Mouse (Mus musculus): ENCODE results near the gene Tex11.
"Not testable (repeated sequence)": the region's sequence is repeated elsewhere in the genome, so short reads cannot be mapped to it uniquely, and the experiment has no call there.

The Tex11 gene

GRCm38 (mm10) chrX:101059541-101059940 lies at the start of gene Tex11:
Gene Tex11, minus strand, starts transcription at chrX:101059667.
- no peak for DNase-seq

DNA sequence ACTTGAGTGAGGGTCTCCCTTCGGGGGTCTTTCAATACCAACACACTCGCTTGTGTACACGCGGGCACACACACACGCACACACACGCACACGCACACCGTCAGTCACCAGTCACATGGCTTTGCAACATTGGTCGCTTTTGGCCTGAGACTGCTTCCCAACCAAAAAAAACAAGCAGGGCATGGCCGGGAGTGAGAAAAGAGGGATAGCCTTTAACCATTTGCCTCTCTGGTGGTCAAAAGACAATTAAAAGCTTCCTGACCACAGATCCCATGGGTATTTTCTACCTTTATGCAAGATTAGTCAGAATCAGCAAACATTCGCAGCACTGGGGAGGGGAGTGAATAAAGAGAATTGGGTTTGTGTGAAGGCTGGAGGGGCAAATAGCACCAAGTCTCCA lies 26.5 kb upstream of the Tex11 start, which contains the start of gene Slc7a3:
TSS of gene Slc7a3 (minus strand) at position 101 of the 400 bp plus-strand sequence.
- no peak for DNase-seq

GRCm38 (mm10) chrX:101085211-101085610 lies 25.7 kb upstream of the Tex11 start:
- DNase-seq = not testable (repeated sequence)

DNA sequence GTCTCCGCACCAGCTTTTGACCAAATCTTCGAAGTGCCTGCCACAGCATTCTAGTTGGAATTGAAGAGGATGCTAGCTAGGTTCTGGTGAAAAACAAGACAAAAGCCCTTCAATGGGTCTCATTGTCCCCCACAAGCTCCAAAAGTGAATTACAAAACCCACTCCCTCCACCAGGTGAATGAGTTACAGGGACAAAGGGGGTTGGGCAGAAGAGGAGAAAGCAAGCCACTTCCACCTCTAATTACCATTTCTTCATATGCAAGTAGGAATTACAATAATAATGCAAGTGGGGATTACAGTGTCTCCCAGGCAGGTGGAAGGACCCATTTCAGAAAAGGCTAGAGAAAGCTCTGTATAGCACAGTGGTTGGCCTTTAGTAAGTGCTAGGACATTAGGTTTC lies 24.7 kb upstream of the Tex11 start:
- no peak for DNase-seq

DNA sequence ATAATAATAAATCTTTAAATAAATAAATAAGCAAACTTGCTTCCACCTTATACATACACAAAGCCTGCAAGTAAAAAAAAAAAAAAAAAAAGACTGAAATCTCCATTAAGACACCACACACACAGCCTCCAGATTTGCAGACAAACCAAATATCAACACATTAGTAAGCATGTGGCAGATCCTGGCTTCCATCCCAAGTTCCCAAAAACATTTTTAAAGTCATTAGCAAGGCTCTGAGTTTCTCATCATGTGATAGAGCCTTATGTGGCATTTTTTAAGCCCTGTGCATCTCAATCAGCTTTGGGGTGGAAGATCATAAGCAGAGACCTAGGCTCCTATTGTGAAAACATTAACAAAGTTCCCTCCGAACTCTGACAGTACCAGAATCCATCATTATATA lies 5.8 kb upstream of the Tex11 start:
- no peak for DNase-seq

GRCm38 (mm10) chrX:101063503-101063902 lies 4.0 kb upstream of the Tex11 start:
- no peak for DNase-seq

DNA sequence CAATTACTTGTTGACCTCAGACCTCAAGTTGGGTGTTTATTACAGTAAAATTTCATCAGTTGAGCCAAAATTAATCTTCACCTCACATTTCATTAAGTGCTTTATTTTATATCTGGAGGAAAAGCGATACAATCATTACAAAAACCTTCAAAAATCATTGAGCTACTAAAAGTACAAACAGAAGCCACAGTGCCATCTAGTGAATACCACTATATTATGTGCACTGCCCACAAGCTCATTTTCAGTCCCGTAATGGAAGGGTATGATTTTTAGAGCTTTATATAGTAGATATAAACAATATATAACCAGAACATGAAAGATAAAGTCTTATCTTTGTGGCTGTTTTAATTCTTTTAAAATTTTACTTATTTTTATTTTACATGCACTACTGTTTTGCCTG lies 115.8 kb downstream of the Tex11 start:
- DNase-seq = peak; percentile 19

GRCm38 (mm10) chrX:100839211-100839610 lies 220.3 kb downstream of the Tex11 start:
- no peak for DNase-seq

GRCm38 (mm10) chrX:100832806-100833205 lies 226.7 kb downstream of the Tex11 start:
- DNase-seq = no peak

DNA sequence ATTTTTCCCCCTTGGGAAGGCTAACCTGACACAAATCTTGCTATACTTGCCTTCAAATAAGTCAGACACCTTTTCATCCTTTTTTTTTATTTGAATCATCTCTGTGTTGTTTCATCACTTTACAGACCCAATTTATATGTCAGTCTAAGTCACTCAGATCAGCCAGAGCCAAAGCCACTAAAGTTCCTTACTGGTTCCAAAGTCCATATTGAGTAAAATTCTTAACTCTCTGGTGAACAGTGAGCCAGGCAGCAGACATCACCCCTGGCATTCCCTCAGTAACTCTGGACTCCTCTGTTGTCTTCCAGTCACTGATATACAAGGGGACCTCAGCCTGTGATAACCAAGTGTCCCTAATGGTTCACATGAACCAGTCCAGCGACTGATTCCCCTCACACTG lies 233.9 kb downstream of the Tex11 start:
- DNase-seq = no peak

- no peak for DNase-seq
These were observed 238.3 kb downstream of the Tex11 start for GRCm38 (mm10) chrX:100821149-100821548.

GRCm38 (mm10) chrX:100818681-100819080 lies 240.8 kb downstream of the Tex11 start:
- DNase-seq = no peak

DNA sequence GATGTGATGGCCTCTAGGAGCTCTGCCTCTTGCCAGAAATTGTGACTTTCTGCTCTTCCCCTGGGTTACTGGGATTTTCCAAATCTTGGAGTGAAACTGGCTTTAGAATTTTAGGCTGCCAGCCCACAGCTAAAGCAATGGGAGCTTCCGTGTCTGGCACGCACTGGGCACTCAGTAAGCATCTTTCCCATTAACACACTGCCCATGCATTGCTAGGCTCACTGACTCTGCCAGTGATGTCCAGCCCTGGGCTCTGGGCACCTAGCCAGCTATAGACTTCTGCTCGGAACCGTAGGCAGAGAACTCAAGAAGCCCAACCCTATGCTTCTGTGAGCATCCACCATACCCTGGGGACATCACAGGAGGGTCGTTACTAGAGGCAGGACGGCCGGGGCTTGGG lies 243.7 kb downstream of the Tex11 start:
- no peak for DNase-seq

- DNase-seq = no peak
These were observed 245.3 kb downstream of the Tex11 start for GRCm38 (mm10) chrX:100814139-100814538.

GRCm38 (mm10) chrX:100811129-100811528 lies 248.3 kb downstream of the Tex11 start:
- no peak for DNase-seq

DNA sequence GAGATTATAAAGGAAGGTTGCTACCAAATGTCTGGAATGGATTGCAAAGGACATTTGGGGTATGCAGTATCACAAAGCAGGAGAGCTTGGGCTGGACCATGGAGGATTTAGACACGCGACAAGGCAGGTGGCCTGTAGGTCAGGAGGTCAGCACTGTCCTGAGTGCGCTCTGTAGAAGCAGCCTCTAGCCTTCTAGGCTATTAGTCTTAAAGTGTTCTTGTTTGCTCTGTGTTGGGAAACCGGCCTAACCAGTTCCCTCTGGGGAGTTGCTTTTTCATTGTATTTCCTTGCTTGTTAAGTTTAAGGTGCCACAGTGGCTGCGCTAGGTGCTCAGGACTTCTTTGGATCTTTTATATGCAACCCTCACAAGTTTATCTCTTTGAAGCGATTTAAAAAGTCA lies 257.4 kb downstream of the Tex11 start:
- DNase-seq = peak; percentile 46

- DNase-seq = no peak
These were observed 258.8 kb downstream of the Tex11 start for GRCm38 (mm10) chrX:100800643-100801042.

DNA sequence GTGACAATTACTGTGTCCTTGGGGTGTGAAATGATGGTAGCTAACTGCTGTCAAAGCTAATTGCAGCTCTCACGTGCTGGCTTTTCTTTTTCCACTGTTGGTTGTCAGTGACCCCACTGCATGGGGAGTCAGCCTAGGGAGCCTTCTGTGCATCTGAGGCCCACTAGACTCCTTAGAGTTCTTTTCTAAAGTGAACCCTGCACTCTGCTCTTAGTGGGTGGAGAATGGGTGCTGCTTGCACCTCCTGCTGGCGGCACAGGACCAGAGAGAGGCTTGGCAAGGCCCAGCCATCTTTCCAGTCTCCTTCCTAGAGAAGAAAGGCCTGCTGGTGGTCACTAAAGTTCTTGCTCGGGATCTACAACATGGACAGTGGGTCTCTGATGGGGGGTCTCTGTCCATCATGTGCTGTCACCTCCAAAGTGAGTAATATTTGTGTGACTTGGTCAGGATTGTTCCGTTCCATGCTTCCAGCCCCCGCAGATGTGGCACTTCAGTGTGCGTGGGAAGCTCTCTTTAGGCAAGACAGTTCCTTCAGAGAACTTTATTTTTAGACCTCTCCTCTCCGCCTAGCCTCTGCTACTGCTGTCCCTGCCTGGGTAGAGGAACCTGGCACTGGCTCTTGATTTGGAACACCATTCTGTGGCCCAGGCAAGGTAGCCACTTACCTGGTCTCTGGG lies 261.5 kb downstream of the Tex11 start:
- no peak for DNase-seq

DNA sequence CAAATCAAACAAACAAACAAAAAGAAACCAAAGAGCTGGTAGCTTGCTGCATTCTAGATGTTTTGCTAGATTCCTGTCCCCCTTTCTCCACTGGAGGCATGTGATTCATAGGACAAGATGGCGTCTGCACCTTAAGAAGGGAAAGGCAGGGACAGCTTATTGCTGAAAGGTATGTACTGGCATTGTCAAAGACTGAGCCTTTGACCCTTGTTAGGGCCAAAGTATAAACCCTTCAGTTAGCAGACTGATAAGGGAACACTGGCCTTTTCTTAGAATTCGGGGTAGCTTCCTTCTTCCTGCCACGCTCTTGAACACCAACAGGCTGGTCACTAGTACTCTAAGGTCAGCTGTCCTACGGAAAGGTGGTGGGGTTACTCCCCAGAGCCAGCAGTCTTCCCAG lies 262.1 kb downstream of the Tex11 start:
- no peak for DNase-seq

DNA sequence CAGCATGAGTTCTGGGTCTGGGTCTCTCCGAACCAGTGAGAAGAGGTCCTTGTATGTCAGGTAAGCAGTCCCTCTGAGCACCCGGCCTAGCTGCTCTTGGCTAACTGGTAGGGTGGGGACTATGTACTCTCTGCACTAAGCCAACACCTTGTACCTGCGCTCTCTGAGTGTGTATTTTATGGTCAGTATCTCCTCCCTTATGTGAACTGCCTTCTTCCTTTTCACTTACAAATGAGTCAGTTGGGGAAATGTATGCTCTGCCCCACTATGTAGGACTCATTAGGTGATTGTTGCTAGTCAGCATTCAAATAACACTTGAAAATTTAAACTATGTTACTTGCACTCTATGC lies 262.8 kb downstream of the Tex11 start:
- DNase-seq = no peak

- DNase-seq = no peak
These were observed 263.3 kb downstream of the Tex11 start for GRCm38 (mm10) chrX:100796041-100796740.

DNA sequence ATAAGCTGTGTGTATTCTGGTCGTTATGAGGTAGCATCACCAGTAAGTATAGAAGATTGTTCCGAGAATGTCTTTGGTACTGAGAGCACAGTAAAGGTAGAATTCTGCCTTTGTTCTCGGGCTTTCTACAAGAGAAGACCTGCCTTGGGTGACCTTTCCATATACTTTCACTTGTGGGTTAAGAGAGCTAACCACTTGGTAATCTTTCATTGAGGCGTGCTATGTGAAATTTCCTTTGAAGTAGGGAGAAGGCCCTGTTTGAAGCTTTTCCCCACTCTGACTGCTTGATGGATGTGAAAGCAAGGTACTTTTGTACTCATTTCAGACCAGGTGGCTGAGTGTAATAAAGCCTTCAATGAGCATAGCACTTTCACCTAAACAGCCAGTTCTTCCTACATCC lies 270.1 kb downstream of the Tex11 start:
- no peak for DNase-seq

All from kidney, adult 9 months (tissue).